8 mouse cellular contexts compared by ENCODE assay signal in the genomic region with DNA sequence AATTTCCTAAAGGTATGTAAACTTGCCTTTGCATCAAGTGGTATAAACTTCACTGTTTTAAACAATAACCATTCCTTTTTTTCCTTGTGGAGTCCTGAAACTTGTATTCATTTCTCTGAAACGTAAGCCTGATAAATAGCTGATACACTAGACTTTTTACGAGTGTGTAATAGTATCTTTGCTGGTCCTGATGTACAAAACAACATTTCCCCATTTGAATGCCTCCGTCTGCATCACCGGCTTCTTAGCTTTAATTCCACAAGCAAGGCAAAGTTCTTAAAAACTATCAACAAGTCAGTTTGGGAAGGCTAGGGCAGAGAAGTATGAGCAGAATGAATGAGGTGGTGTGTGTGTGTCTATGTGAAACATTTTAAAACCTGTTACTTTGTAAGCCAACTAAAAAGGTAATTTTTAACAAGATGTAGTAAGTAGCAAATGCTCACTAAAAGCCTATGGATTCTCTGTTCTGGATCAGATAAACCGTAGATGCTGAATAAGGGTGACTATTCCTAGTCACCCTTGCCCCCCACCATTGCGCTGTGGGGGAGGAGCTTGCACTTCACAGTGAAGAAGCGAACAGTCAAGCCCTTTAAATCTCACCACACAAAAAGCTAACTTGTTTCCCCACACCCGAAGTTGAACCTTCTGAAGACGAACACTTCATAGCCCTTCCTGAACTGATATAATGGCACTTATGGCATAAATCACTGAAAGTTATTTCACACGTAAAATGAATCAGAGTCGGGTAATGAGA. TPM values are rescaled to one million over a fixed set of nuclear protein-coding genes. Genes with fewer than 3 reads are reported as not detected.
A peak's percentile ranks its signal among the peaks of the same experiment; 100 is the strongest.
DNase-seq lines count a peak whose midpoint lies in the region; ATAC-seq lines count a peak whose summit lies in the region.

No protein-coding gene starts in this region.

- 0 out of 2 replicates have a peak, but pooled peaks cover 4% of the 10 kb centered on the region for H3K27me3 ChIP-seq in forebrain, embryonic 15.5 days
- no peaks in the 10 kb centered on the region for H3K27me3 ChIP-seq in limb, embryonic 10.5 days (ENCODE audit: low read depth, poor library complexity, severe bottlenecking)
- no peaks in the 10 kb centered on the region for H3K27me3 ChIP-seq in midbrain, embryonic 16.5 days (ENCODE audit: control insufficient read depth, insufficient read depth, low read depth, low read length)

- peak overlapping the region; percentile 90 for H3K4me3 ChIP-seq in forebrain, embryonic 15.5 days
- H3K4me3 ChIP-seq in limb, embryonic 10.5 days, result peak overlapping the region; percentile 88
- peak overlapping the region; percentile 96 for H3K4me3 ChIP-seq in midbrain, embryonic 16.5 days (ENCODE audit: low read depth, low read length)

- H3K36me3 ChIP-seq in forebrain, embryonic 15.5 days, result no peaks in the 10 kb centered on the region
- H3K36me3 ChIP-seq in limb, embryonic 10.5 days, result no peaks in the 10 kb centered on the region
- H3K36me3 ChIP-seq in midbrain, embryonic 16.5 days (ENCODE audit: control insufficient read depth, insufficient read depth, low read length), result no peaks in the 10 kb centered on the region

- 32% methylated on average over 11 of the region's 11 CpGs for WGBS in forebrain, embryonic 15.5 days
- 26% methylated on average over 11 of the region's 11 CpGs for WGBS in limb, embryonic 10.5 days
- WGBS in midbrain, embryonic 16.5 days, result 36% methylated on average over 11 of the region's 11 CpGs

- intact Hi-C loops in left cerebral cortex, postnatal 4 days (cut with DNase I), result loop anchor here (5.0 kb wide), 1 partner anchor 165 kb away; no protein-coding TSS in a partner anchor

- no peak overlapping the region for H3K27ac ChIP-seq in forebrain, embryonic 15.5 days (replicated peaks)
- no peak overlapping the region for H3K27ac ChIP-seq in limb, embryonic 10.5 days
- no peak overlapping the region for H3K27ac ChIP-seq in midbrain, embryonic 16.5 days (ENCODE audit: low read length)

- H3K9ac ChIP-seq in forebrain, embryonic 15.5 days (replicated peaks), result no peak overlapping the region
- H3K9ac ChIP-seq in midbrain, embryonic 16.5 days (ENCODE audit: low read depth, low read length), result no peak overlapping the region

- no peak for ATAC-seq in forebrain, embryonic 15.5 days (replicated peaks)
- no peak for ATAC-seq in midbrain, embryonic 16.5 days

- DNase-seq in cerebellum, adult 9-11 months, result peak; percentile 6
- DNase-seq in cerebellum, adult 11 months, result no peak
- DNase-seq in adrenal gland, postnatal 36 days, result peak; percentile 46 to 59
- DNase-seq in limb, embryonic 10.5 days (ENCODE audit: low spot score), result no peak
- peak; percentile 41 to 60 for DNase-seq in thymus, postnatal 36 days
- DNase-seq in left cerebral cortex, postnatal 4 days, result no peak

- H3K9me3 ChIP-seq in forebrain, embryonic 15.5 days, result no peaks in the 10 kb centered on the region
- no peaks in the 10 kb centered on the region for H3K9me3 ChIP-seq in limb, embryonic 10.5 days (replicated peaks)
- no peaks in the 10 kb centered on the region for H3K9me3 ChIP-seq in midbrain, embryonic 16.5 days (replicated peaks; ENCODE audit: control insufficient read depth, low read length, poor library complexity, severe bottlenecking)

- peaks cover 9% of the 10 kb centered on the region for H3K4me1 ChIP-seq in forebrain, embryonic 15.5 days
- H3K4me1 ChIP-seq in limb, embryonic 10.5 days, result peaks cover 13% of the 10 kb centered on the region
- H3K4me1 ChIP-seq in midbrain, embryonic 16.5 days (ENCODE audit: control insufficient read depth, insufficient read depth, low read length), result peaks cover 15% of the 10 kb centered on the region

- H3K4me2 ChIP-seq in forebrain, embryonic 15.5 days (replicated peaks), result peak overlapping the region; percentile 97
- H3K4me2 ChIP-seq in midbrain, embryonic 16.5 days (ENCODE audit: low read length), result peak overlapping the region; percentile 87

RNA-seq across cellular contexts. Expression of a gene that starts 1.9 kb away (rescaled TPM):
- 100 to 1,000 TPM; 104 to 123 TPM for total RNA-seq in adrenal gland, postnatal 36 days (2021)
- polyA plus RNA-seq in forebrain, embryonic 15.5 days (2015; fragmentation: Nextera tagmentation; extraction: Ambion mirVana), result 19.3 and 19.5 TPM in 2 replicates
- polyA plus RNA-seq in limb, embryonic 10.5 days (2016; fragmentation: Nextera tagmentation; extraction: Ambion mirVana), result 34.4 and 37.4 TPM in 2 replicates
- polyA plus RNA-seq in midbrain, embryonic 16.5 days (2015; fragmentation: Nextera tagmentation; extraction: Ambion mirVana), result 14.1 and 19.3 TPM in 2 replicates
- 10 to 100 TPM; 28.9 to 29.9 TPM for total RNA-seq in left cerebral cortex, postnatal 4 days (2021)

RNA-seq across cellular contexts. Expression of a gene that starts 34.0 kb away (rescaled TPM):
- 10 to 100 TPM; 79.9 to 82.5 TPM for total RNA-seq in adrenal gland, postnatal 36 days (2021)
- 20.7 and 22.2 TPM in 2 replicates for polyA plus RNA-seq in forebrain, embryonic 15.5 days (2015; fragmentation: Nextera tagmentation; extraction: Ambion mirVana)
- polyA plus RNA-seq in limb, embryonic 10.5 days (2016; fragmentation: Nextera tagmentation; extraction: Ambion mirVana), result 14.5 and 15.3 TPM in 2 replicates
- polyA plus RNA-seq in midbrain, embryonic 16.5 days (2015; fragmentation: Nextera tagmentation; extraction: Ambion mirVana), result 31.5 and 34.5 TPM in 2 replicates
- 10 to 100 TPM; 19.2 to 21.5 TPM for total RNA-seq in left cerebral cortex, postnatal 4 days (2021)

Comparison
In these comparisons a context has a peak if more than half of its experiments do, and no peak if none do; other contexts are left out.
1. DNase-seq: peak in cerebellum, adult 9-11 months (single experiment), adrenal gland, postnatal 36 days (2 of 2) and thymus, postnatal 36 days (2 of 2); none in cerebellum, adult 11 months (single experiment), limb, embryonic 10.5 days (single experiment) and left cerebral cortex, postnatal 4 days (single experiment).
2. Peak in every context shown above with its lines, with median percentiles within 50 percentile points of each other: H3K4me3 ChIP-seq.